Mouse (Mus musculus): ENCODE results near the gene Banf1. TPM values are rescaled to one million over a fixed set of nuclear protein-coding genes. Genes with fewer than 3 reads are reported as not detected.

The Banf1 gene
- polyA plus RNA-seq (2014; fragmentation: Nextera tagmentation; extraction: Ambion mirVana): 330 and 375 TPM in 2 replicates

DNA sequence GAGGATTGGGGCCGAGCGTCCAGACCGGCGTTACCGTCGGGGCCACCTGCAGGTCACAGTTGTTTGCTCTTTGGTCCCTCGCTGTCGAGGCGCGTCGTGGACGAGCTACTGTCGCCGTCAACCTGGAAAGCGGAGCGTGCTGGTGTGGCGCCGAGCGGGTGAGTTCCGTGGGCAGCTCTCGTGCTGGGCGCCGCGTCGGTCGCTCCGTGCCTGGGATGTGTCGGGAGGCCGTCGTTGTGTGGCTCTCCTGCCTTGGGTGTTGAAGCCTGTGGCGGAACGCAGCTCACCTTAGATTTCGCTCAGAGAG is at the start of gene Banf1:
Banf1 (minus strand) TSS at position 116 of the 307 bp plus-strand sequence.
- H3K36me3 ChIP-seq (ENCODE audit: control insufficient read depth, insufficient read depth, low read length): peaks cover 50% of the 10 kb centered on the region
- H3K9ac ChIP-seq (replicated peaks; ENCODE audit: low read length): peak within 1 kb of the TSS; percentile 79
- WGBS: under 1% methylated on average over 33 of the region's 33 CpGs
- H3K4me2 ChIP-seq (ENCODE audit: low read length): peak within 1 kb of the TSS; percentile 92
- peak within 1 kb of the TSS; percentile 96 for H3K4me3 ChIP-seq (replicated peaks; ENCODE audit: low read depth, low read length)
- no peaks in the 10 kb centered on the region for H3K9me3 ChIP-seq (ENCODE audit: control insufficient read depth, low read length)
- no peak for DNase-seq
- H3K27ac ChIP-seq (replicated peaks; ENCODE audit: low read depth, low read length): peak within 1 kb of the TSS; percentile 91
- no peaks in the 10 kb centered on the region for H3K27me3 ChIP-seq (ENCODE audit: control insufficient read depth, insufficient read depth, low read length)
- ATAC-seq (ENCODE audit: low FRiP score, low TSS enrichment): no peak
- peaks cover 15% of the 10 kb centered on the region for H3K4me1 ChIP-seq (ENCODE audit: control insufficient read depth, insufficient read depth, low read length)

DNA sequence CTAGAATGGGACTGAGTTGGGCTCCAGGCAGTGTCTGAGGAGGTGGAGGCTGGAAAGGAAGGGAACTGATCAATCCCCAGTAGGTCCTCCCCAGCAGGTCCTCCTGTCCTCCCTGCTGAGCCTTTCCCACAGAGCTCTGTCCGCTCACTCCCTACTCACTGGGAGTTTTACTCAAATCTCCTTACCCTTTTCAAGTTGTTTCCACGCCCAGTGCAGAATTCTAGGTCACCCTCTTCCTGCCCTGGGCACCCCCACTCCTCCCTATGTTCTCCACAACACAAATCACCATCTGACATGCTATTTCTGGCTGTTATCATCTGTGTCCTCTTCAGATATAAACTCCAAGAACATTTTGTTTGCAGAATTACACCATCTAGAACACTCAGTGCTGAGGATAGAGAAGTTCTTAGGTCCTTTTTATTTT is 47.6 kb upstream of the Banf1 start:
- Histone ChIP-seq H3K4me3 (replicated peaks; ENCODE audit: low read depth, low read length) (no peak overlapping the region), H3K9ac (replicated peaks; ENCODE audit: low read length) (no peak overlapping the region), H3K4me2 (ENCODE audit: low read length) (no peak overlapping the region), H3K4me1 (ENCODE audit: control insufficient read depth, insufficient read depth, low read length) (no peaks in the 10 kb centered on the region), H3K27ac (replicated peaks; ENCODE audit: low read depth, low read length) (no peak overlapping the region), H3K9me3 (ENCODE audit: control insufficient read depth, low read length) (no peaks in the 10 kb centered on the region), H3K36me3 (ENCODE audit: control insufficient read depth, insufficient read depth, low read length) (peaks cover 12% of the 10 kb centered on the region; the same call in 1 of the 2 replicates), H3K27me3 (ENCODE audit: control insufficient read depth, insufficient read depth, low read length) (no peaks in the 10 kb centered on the region)
- DNase-seq (no peak), ATAC-seq (ENCODE audit: low FRiP score, low TSS enrichment) (no peak)
- 59% methylated on average over 2 of the region's 2 CpGs for WGBS

DNA sequence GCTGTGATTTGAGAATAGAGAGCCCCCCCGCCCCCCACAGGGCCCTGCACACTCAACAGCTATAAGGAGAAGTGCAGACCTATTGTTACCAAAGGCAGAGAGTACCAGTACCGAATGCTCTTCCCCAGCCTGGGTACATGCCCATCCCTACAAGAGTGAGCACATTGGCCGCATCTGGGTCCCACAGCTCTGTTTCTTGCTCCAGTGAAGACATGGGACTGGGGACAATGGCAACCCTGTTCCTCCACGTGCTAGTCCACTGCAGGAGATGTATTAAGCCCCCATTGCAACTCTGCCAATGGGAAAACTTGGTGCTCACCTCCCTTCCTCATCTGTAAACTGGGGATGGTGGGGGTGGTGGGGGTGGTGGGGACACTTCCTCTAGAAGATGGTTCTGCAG is 46.9 kb upstream of the Banf1 start:
- WGBS: 64% methylated on average over 4 of the region's 4 CpGs
- no peak overlapping the region for H3K4me3 ChIP-seq (replicated peaks; ENCODE audit: low read depth, low read length)
- no peaks in the 10 kb centered on the region for H3K27me3 ChIP-seq (ENCODE audit: control insufficient read depth, insufficient read depth, low read length)
- H3K36me3 ChIP-seq (ENCODE audit: control insufficient read depth, insufficient read depth, low read length): peaks cover 7% of the 10 kb centered on the region; the same call in 1 of the 2 replicates
- H3K9ac ChIP-seq (replicated peaks; ENCODE audit: low read length): no peak overlapping the region
- no peak for DNase-seq
- H3K4me2 ChIP-seq (ENCODE audit: low read length): no peak overlapping the region
- H3K4me1 ChIP-seq (ENCODE audit: control insufficient read depth, insufficient read depth, low read length): no peaks in the 10 kb centered on the region
- no peak for ATAC-seq (ENCODE audit: low FRiP score, low TSS enrichment)
- H3K9me3 ChIP-seq (ENCODE audit: control insufficient read depth, low read length): no peaks in the 10 kb centered on the region
- H3K27ac ChIP-seq (replicated peaks; ENCODE audit: low read depth, low read length): no peak overlapping the region

DNA sequence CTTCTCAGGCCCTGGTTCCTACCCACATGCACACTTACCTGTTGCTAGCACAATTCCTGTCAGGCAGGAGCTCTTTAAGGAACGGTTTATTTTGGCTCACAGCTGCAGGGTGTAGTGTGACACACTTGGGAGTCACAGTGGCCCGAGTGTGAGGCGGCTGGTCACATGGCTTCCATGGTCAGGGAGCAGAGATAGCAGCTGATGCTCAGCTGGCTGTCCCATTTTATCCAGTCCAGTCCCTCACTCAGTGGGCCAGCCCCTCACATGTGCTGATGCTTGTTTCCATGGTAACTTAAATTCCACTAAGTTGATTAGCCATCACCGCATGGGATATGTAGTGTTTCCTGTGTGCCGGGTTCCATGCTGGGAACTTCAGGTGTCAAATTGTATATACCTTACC is 45.0 kb upstream of the Banf1 start:
- Histone ChIP-seq H3K36me3 (ENCODE audit: control insufficient read depth, insufficient read depth, low read length) (no peaks in the 10 kb centered on the region), H3K4me2 (ENCODE audit: low read length) (no peak overlapping the region), H3K9ac (replicated peaks; ENCODE audit: low read length) (no peak overlapping the region), H3K27me3 (ENCODE audit: control insufficient read depth, insufficient read depth, low read length) (no peaks in the 10 kb centered on the region), H3K27ac (replicated peaks; ENCODE audit: low read depth, low read length) (no peak overlapping the region), H3K4me3 (replicated peaks; ENCODE audit: low read depth, low read length) (no peak overlapping the region), H3K9me3 (ENCODE audit: control insufficient read depth, low read length) (no peaks in the 10 kb centered on the region), H3K4me1 (ENCODE audit: control insufficient read depth, insufficient read depth, low read length) (peaks cover 7% of the 10 kb centered on the region; the same call in 1 of the 2 replicates)
- no peak for ATAC-seq (ENCODE audit: low FRiP score, low TSS enrichment)
- WGBS: 69% methylated on average over 5 of the region's 5 CpGs
- no peak for DNase-seq

DNA sequence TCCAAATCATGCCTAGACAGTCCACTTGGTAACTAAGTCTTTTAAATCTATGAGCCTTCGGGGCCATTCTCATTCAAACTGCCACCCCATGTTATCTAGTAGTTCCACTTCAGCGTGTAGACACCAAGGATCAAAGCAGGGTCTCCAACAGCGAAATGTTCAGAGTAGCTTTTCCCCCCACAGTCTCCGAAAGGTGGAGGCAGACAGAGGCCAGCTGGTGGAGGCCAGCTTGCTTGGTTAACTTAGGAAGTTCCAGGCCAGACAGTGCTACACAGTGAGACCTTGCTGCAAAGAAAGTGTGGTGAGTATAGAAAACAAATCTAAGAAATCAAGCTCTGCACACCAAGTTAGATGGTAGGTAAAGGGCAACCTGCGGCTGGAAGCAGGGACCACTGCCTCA is 43.7 kb upstream of the Banf1 start:
- Histone ChIP-seq H3K4me3 (replicated peaks; ENCODE audit: low read depth, low read length) (no peak overlapping the region), H3K4me2 (ENCODE audit: low read length) (no peak overlapping the region), H3K4me1 (ENCODE audit: control insufficient read depth, insufficient read depth, low read length) (peaks cover 11% of the 10 kb centered on the region; the same call in 1 of the 2 replicates), H3K27ac (replicated peaks; ENCODE audit: low read depth, low read length) (no peak overlapping the region), H3K27me3 (ENCODE audit: control insufficient read depth, insufficient read depth, low read length) (no peaks in the 10 kb centered on the region), H3K9me3 (ENCODE audit: control insufficient read depth, low read length) (no peaks in the 10 kb centered on the region), H3K9ac (replicated peaks; ENCODE audit: low read length) (no peak overlapping the region), H3K36me3 (ENCODE audit: control insufficient read depth, insufficient read depth, low read length) (no peaks in the 10 kb centered on the region)
- ATAC-seq (ENCODE audit: low FRiP score, low TSS enrichment): no peak
- no peak for DNase-seq
- 87% methylated on average over 5 of the region's 5 CpGs for WGBS

DNA sequence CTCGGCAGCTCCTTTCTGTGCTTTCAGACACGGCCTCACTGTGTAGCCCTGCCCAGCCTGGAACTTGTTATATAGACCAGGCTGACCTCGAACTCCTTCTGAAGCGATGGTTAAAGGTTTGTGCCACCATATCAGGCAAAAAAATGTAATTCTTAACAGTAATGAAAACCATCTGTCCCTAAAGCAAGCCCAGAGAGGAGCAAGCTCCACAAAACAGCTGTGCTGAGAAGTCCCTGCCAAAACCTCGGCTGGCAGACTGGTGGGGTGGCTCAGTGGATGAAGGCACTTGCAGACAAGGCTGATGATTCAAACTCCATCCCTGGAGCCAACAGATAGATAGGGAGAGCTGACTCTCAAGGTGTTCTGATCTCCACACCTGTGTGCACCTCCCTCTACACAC is 42.1 kb upstream of the Banf1 start:
- Histone ChIP-seq H3K27me3 (ENCODE audit: control insufficient read depth, insufficient read depth, low read length) (no peaks in the 10 kb centered on the region), H3K4me3 (replicated peaks; ENCODE audit: low read depth, low read length) (no peak overlapping the region), H3K4me1 (ENCODE audit: control insufficient read depth, insufficient read depth, low read length) (peaks cover 12% of the 10 kb centered on the region; the same call in 1 of the 2 replicates), H3K27ac (replicated peaks; ENCODE audit: low read depth, low read length) (no peak overlapping the region), H3K36me3 (ENCODE audit: control insufficient read depth, insufficient read depth, low read length) (no peaks in the 10 kb centered on the region), H3K4me2 (ENCODE audit: low read length) (no peak overlapping the region), H3K9me3 (ENCODE audit: control insufficient read depth, low read length) (no peaks in the 10 kb centered on the region), H3K9ac (replicated peaks; ENCODE audit: low read length) (no peak overlapping the region)
- WGBS: 91% methylated on average over 5 of the region's 5 CpGs
- DNase-seq (no peak), ATAC-seq (ENCODE audit: low FRiP score, low TSS enrichment) (no peak)

DNA sequence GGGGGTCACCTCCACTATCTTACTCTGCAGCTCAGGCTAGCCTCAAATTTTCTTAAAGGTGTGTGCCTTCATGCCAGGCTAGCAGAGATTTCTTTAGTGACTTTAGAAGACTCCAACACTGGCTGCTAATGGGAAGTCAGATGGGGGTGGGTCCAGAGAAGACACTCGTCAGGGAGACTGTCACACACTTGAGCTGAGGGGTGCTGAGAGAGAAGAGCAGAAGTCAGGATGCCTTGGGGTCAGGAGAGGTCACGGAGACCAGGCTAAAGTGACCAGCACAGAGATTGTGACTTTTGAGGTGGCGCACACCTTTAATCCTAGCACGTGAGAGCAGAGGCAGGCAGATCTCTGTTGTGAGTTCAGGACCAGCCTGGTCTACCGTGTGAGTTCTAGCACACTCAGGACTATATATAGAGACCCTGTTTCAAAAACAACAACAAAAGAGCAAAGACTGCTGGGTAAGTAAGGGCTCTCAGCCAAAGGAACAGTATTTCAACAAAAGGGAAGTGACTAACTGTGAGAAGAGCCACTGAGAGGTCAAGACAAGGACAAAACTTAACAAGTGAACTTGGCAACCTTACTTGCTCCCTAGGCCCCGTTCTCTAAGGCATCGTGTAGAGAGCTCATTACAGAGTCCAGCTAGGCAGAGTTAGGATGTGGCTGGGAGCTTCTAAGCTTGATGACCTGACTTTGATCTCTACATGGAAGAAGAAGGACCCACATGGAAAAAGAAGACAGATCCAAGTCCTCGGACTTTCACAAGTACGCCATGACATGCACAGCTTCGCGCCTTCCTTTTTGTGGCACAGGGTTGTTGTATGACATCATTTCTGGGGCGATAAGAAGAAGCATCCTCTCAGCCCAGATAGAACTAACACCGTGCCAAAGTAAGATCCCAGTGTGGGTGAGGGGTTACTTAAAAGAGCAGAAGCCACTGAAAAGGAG is 41.4 kb upstream of the Banf1 start:
- ATAC-seq (ENCODE audit: low FRiP score, low TSS enrichment): no peak
- no peak for DNase-seq
- no peak overlapping the region for H3K27ac ChIP-seq (replicated peaks; ENCODE audit: low read depth, low read length)
- H3K9ac ChIP-seq (replicated peaks; ENCODE audit: low read length): 0 out of 2 replicates have a peak overlapping the region, but pooled peaks have one; percentile 16
- H3K4me2 ChIP-seq (ENCODE audit: low read length): 0 out of 2 replicates have a peak overlapping the region, but pooled peaks have one; percentile 83
- H3K9me3 ChIP-seq (ENCODE audit: control insufficient read depth, low read length): no peaks in the 10 kb centered on the region
- H3K27me3 ChIP-seq (ENCODE audit: control insufficient read depth, insufficient read depth, low read length): no peaks in the 10 kb centered on the region
- H3K36me3 ChIP-seq (ENCODE audit: control insufficient read depth, insufficient read depth, low read length): no peaks in the 10 kb centered on the region
- WGBS: 91% methylated on average over 13 of the region's 13 CpGs
- H3K4me3 ChIP-seq (replicated peaks; ENCODE audit: low read depth, low read length): 0 out of 2 replicates have a peak overlapping the region, but pooled peaks have one; percentile 60
- H3K4me1 ChIP-seq (ENCODE audit: control insufficient read depth, insufficient read depth, low read length): peaks cover 12% of the 10 kb centered on the region; the same call in 1 of the 2 replicates

DNA sequence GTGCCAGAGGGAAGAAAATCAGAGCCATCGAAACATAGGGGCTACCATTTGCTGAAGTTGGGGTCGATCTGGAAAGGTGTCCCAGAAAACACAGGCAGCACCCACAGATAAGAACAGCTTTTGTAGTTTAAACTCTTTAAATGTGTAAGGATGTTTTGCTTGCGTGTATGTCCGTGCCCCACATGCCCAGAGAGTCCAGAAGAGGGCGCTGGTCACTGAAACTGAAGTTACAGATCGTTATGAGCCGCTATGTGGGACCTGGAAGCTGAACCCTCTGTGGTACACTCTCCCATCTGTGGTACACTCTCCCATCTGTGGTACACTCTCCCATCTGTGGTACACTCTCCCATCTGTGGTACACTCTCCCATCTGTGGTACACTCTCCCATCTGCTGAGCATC is 40.2 kb upstream of the Banf1 start:
- DNase-seq (peak; percentile 82), ATAC-seq (ENCODE audit: low FRiP score, low TSS enrichment) (no peak; the same call in 1 of the 2 replicates)
- 17% methylated on average over 7 of the region's 7 CpGs for WGBS
- H3K27me3 ChIP-seq (ENCODE audit: control insufficient read depth, insufficient read depth, low read length): no peaks in the 10 kb centered on the region
- H3K4me2 ChIP-seq (ENCODE audit: low read length): peak overlapping the region; percentile 83
- peak overlapping the region; percentile 87 for H3K27ac ChIP-seq (replicated peaks; ENCODE audit: low read depth, low read length)
- H3K9me3 ChIP-seq (ENCODE audit: control insufficient read depth, low read length): no peaks in the 10 kb centered on the region
- peak overlapping the region; percentile 78 for H3K9ac ChIP-seq (replicated peaks; ENCODE audit: low read length)
- H3K4me1 ChIP-seq (ENCODE audit: control insufficient read depth, insufficient read depth, low read length): peaks cover 12% of the 10 kb centered on the region; the same call in 1 of the 2 replicates
- H3K36me3 ChIP-seq (ENCODE audit: control insufficient read depth, insufficient read depth, low read length): no peaks in the 10 kb centered on the region
- H3K4me3 ChIP-seq (replicated peaks; ENCODE audit: low read depth, low read length): peak overlapping the region; percentile 60
